ENCODE assay signal across 30 mouse cellular contexts in the genomic region with DNA sequence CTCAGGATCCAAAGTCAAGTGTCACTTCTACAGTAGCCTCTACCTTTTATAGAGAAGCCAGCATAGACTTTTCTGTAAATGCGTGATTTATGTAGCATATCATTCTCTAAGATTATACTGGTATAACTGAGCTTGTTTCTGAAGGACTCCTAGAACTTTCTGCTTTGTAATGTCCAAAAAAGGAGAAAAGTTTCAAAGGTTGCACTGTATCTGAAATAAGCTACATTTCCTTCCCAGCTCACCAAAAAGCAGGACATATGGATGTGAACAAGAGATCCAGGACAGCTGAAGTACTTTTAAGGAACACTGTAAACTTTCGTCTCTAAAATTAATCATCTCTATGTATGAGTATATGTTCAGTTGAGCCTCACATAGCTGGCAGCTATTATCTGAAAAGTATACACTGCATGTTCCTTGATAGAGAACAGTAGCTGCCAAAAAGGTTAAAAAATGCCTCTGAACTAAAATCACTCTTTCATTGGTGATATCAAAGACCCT. TPM values are rescaled to one million over a fixed set of nuclear protein-coding genes. Genes with fewer than 3 reads are reported as not detected.
"Had no signal": no experiment of that assay in that cellular context is flagged by ENCODE, and none has a peak within 500 bp of the region (broad histone marks: within the 10 kb centered on the region; RNA-seq: fewer than 3 reads in every experiment).

No protein-coding gene starts in this region.

- ATAC-seq: forebrain, embryonic 13.5 days; forebrain, embryonic 14.5 days; forebrain, embryonic 15.5 days; forebrain, embryonic 16.5 days; forebrain, postnatal 0 days had no signal

- DNase-seq: cerebellum, adult 8-10 months; cerebellum, adult 9-10 months; cerebellum, adult 9-11 months; cerebellum, postnatal 10 days; cerebellum, postnatal 14 days; cerebellum, postnatal 25 days; cerebellum, postnatal 36 days; embryo, embryonic 11 days; forebrain, postnatal 0 days; gastrocnemius, adult 2 months; gastrocnemius, postnatal 10 days; gastrocnemius, postnatal 14 days; gastrocnemius, postnatal 25 days; gastrocnemius, postnatal 36 days; heart, adult 11 months; heart, adult 18-20 months; heart, adult 2 months had no signal

RNA-seq across cellular contexts. Expression of gene 1700009N14Rik, which starts 12.2 kb away (rescaled TPM):
- polyA plus RNA-seq: cortical plate, adult 2 months; embryonic facial prominence, embryonic 11.5 days; embryonic facial prominence, embryonic 12.5 days; embryonic facial prominence, embryonic 13.5 days; embryonic facial prominence, embryonic 14.5 days; embryonic facial prominence, embryonic 15.5 days; erythroblast, embryonic 14.5 days; forebrain, embryonic 10.5 days; forebrain, embryonic 12.5 days; forebrain, embryonic 13.5 days; forebrain, embryonic 14.5 days; forebrain, embryonic 15.5 days; forebrain, embryonic 16.5 days; forebrain, postnatal 0 days had no signal
